Mouse (Mus musculus): ENCODE measurements around the gene Edc3.

DNA sequence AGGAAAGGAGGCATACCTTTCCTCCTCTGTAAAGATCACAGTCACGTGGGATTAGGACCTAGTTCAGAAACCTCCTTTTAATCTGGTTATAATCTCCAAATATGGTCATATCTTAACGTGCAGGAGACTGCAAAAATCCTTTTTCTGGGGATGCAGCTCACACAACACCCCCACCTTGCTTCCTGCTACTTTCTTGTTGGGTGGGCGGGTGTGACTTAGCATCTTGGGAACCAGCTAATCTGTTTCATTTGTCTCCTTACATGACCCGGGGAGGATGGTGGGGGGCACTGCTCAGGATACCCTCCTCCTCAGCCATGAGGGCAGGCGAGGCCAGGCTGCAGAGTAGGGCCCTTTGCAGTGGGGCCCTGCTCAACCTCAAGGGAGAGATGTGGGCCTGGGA is 66.7 kb downstream of the Edc3 start:
- TF ChIP-seq MAFK (IDR thresholded peaks at IDR 0.05; ENCODE audit: insufficient read depth, low read depth, low read length) (no peak), ZNF384 (IDR thresholded peaks at IDR 0.05; ENCODE audit: low read depth, low read length) (no peak), CHD2 (IDR thresholded peaks at IDR 0.05; ENCODE audit: low read depth, low read length) (no peak)

Data from ES-E14 (cell line).